Mouse (Mus musculus): ENCODE results near the gene Urad. TPM values are rescaled to one million over a fixed set of nuclear protein-coding genes. Genes with fewer than 3 reads are reported as not detected.
A peak's percentile ranks its signal among the peaks of the same experiment; 100 is the strongest.

Urad gene
- polyA plus RNA-seq, 2 experiments, result not detected

DNA sequence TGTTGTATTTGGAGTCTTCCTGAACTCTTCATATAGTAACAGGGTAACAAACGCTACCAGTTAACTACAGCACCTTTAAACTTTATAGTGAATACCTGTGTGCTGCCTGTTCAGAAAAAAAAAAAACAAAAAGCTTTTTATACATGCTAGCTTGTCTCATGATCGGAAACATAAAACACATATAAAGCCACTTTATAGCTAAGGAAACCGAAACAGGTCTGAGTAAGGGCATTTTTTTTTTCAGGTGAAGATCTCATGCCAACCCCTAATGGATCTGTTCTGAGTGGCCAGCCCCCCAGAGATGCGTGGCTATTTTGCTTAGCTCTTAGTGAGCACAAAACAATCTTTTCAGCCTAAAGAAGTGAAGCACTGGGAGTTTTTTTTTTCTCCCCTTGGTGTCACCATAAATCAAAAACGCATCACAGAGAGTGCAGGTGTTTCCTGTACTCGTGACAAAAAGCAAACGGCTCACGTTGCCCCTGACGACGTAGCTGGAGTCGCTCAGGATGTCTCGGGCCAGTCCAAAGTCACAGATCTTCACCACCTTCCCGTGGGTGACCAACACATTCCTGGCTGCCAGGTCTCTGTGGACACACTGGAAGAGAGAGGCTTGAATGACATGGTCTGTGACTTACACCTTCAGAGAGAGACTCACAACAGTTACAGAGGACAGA is 18.6 kb upstream of the Urad start:
- no peak overlapping the region for H3K9ac ChIP-seq (ENCODE audit: low read depth, low read length, severe bottlenecking)
- H3K4me1 ChIP-seq (ENCODE audit: control insufficient read depth, insufficient read depth, low read length), result no peaks in the 10 kb centered on the region; the same call in 1 of the 2 replicates
- H3K27me3 ChIP-seq (ENCODE audit: control insufficient read depth, insufficient read depth, low read length), result no peaks in the 10 kb centered on the region
- DNase-seq (ENCODE audit: low spot score) (peak; percentile 18), ATAC-seq (ENCODE audit: low FRiP score, low read depth) (no peak)
- no peaks in the 10 kb centered on the region for H3K9me3 ChIP-seq (ENCODE audit: control insufficient read depth, low read length)
- 30% methylated on average over 13 of the region's 13 CpGs for WGBS
- no peak overlapping the region for H3K27ac ChIP-seq (replicated peaks; ENCODE audit: low read depth, low read length)
- TF ChIP-seq POLR2A (IDR thresholded peaks at IDR 0.05; ENCODE audit: borderline replicate concordance, extremely low read depth, insufficient read depth, insufficient read length), result no peak
- no peak overlapping the region for H3K4me2 ChIP-seq (replicated peaks; ENCODE audit: low read depth, low read length, severe bottlenecking)
- H3K36me3 ChIP-seq (ENCODE audit: control insufficient read depth, insufficient read depth, low read length), result no peaks in the 10 kb centered on the region
- H3K4me3 ChIP-seq (replicated peaks; ENCODE audit: low read length), result no peak overlapping the region

DNA sequence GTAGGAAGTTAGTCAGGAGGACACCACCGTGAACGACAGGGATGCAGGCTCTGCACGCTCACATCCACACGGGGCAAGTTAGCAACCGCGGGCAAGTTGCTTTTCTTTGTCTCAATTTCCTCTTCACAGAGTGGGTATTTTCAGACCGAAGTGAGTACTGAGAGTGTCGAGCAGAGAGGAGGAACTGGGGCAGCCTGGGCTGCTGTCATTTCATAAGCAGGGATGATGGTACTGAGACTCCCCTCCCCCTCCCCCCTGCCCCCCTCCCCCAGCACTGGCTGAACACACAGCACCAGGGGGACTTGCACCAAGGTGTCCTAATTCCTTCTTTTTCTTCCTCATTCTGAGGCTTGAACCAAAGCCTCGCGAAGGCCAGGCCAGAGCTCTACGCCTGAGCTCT is 17.3 kb upstream of the Urad start:
- no peak overlapping the region for H3K9ac ChIP-seq (ENCODE audit: low read depth, low read length, severe bottlenecking)
- DNase-seq (ENCODE audit: low spot score), result no peak
- no peak for TF ChIP-seq POLR2A (IDR thresholded peaks at IDR 0.05; ENCODE audit: borderline replicate concordance, extremely low read depth, insufficient read depth, insufficient read length)
- no peak overlapping the region for H3K4me3 ChIP-seq (replicated peaks; ENCODE audit: low read length)
- no peaks in the 10 kb centered on the region for H3K27me3 ChIP-seq (ENCODE audit: control insufficient read depth, insufficient read depth, low read length)
- no peak for ATAC-seq (ENCODE audit: low FRiP score, low read depth)
- H3K4me2 ChIP-seq (replicated peaks; ENCODE audit: low read depth, low read length, severe bottlenecking), result no peak overlapping the region
- WGBS, result 83% methylated on average over 11 of the region's 11 CpGs
- no peak overlapping the region for H3K27ac ChIP-seq (replicated peaks; ENCODE audit: low read depth, low read length)
- H3K4me1 ChIP-seq (ENCODE audit: control insufficient read depth, insufficient read depth, low read length), result no peaks in the 10 kb centered on the region; the same call in 1 of the 2 replicates
- H3K9me3 ChIP-seq (ENCODE audit: control insufficient read depth, low read length), result no peaks in the 10 kb centered on the region
- H3K36me3 ChIP-seq (ENCODE audit: control insufficient read depth, insufficient read depth, low read length), result no peaks in the 10 kb centered on the region

GRCm38 (mm10) chr5:147338967-147339366 is 16.7 kb upstream of the Urad start:
- Histone ChIP-seq H3K36me3 (ENCODE audit: control insufficient read depth, insufficient read depth, low read length) (no peaks in the 10 kb centered on the region), H3K9me3 (ENCODE audit: control insufficient read depth, low read length) (no peaks in the 10 kb centered on the region), H3K4me1 (ENCODE audit: control insufficient read depth, insufficient read depth, low read length) (no peaks in the 10 kb centered on the region; the same call in 1 of the 2 replicates), H3K4me2 (replicated peaks; ENCODE audit: low read depth, low read length, severe bottlenecking) (no peak overlapping the region), H3K9ac (ENCODE audit: low read depth, low read length, severe bottlenecking) (no peak overlapping the region), H3K27ac (replicated peaks; ENCODE audit: low read depth, low read length) (no peak overlapping the region), H3K4me3 (replicated peaks; ENCODE audit: low read length) (no peak overlapping the region), H3K27me3 (ENCODE audit: control insufficient read depth, insufficient read depth, low read length) (no peaks in the 10 kb centered on the region)
- TF ChIP-seq POLR2A (IDR thresholded peaks at IDR 0.05; ENCODE audit: borderline replicate concordance, extremely low read depth, insufficient read depth, insufficient read length), result no peak
- 71% methylated on average over 9 of the region's 9 CpGs for WGBS
- ATAC-seq (ENCODE audit: low FRiP score, low read depth) (no peak), DNase-seq (ENCODE audit: low spot score) (no peak)

- H3K4me1 ChIP-seq (ENCODE audit: control insufficient read depth, insufficient read depth, low read length), result no peaks in the 10 kb centered on the region
- no peak for DNase-seq (ENCODE audit: low spot score)
- H3K27me3 ChIP-seq (ENCODE audit: control insufficient read depth, insufficient read depth, low read length), result no peaks in the 10 kb centered on the region
- 29% methylated on average over 7 of the region's 7 CpGs for WGBS
- no peak overlapping the region for H3K4me2 ChIP-seq (replicated peaks; ENCODE audit: low read depth, low read length, severe bottlenecking)
- no peak; the same call in 1 of the 2 replicates for ATAC-seq (ENCODE audit: low FRiP score, low read depth)
- TF ChIP-seq POLR2A (IDR thresholded peaks at IDR 0.05; ENCODE audit: borderline replicate concordance, extremely low read depth, insufficient read depth, insufficient read length), result no peak
- no peak overlapping the region for H3K27ac ChIP-seq (replicated peaks; ENCODE audit: low read depth, low read length)
- no peak overlapping the region for H3K4me3 ChIP-seq (replicated peaks; ENCODE audit: low read length)
- H3K9ac ChIP-seq (ENCODE audit: low read depth, low read length, severe bottlenecking), result no peak overlapping the region
- H3K36me3 ChIP-seq (ENCODE audit: control insufficient read depth, insufficient read depth, low read length), result no peaks in the 10 kb centered on the region
- no peaks in the 10 kb centered on the region for H3K9me3 ChIP-seq (ENCODE audit: control insufficient read depth, low read length)
Observed at GRCm38 (mm10) chr5:147332711-147333110, 10.5 kb upstream of the Urad start.

- Histone ChIP-seq H3K27ac (replicated peaks; ENCODE audit: low read depth, low read length) (no peak overlapping the region), H3K9ac (ENCODE audit: low read depth, low read length, severe bottlenecking) (no peak overlapping the region), H3K9me3 (ENCODE audit: control insufficient read depth, low read length) (no peaks in the 10 kb centered on the region), H3K4me1 (ENCODE audit: control insufficient read depth, insufficient read depth, low read length) (no peaks in the 10 kb centered on the region), H3K27me3 (ENCODE audit: control insufficient read depth, insufficient read depth, low read length) (no peaks in the 10 kb centered on the region), H3K36me3 (ENCODE audit: control insufficient read depth, insufficient read depth, low read length) (no peaks in the 10 kb centered on the region), H3K4me3 (replicated peaks; ENCODE audit: low read length) (no peak overlapping the region), H3K4me2 (replicated peaks; ENCODE audit: low read depth, low read length, severe bottlenecking) (no peak overlapping the region)
- ATAC-seq (ENCODE audit: low FRiP score, low read depth) (no peak), DNase-seq (ENCODE audit: low spot score) (no peak)
- 36% methylated on average over 2 of the region's 2 CpGs for WGBS
- no peak for TF ChIP-seq POLR2A (IDR thresholded peaks at IDR 0.05; ENCODE audit: borderline replicate concordance, extremely low read depth, insufficient read depth, insufficient read length)
Observed at GRCm38 (mm10) chr5:147331547-147331946, 9.3 kb upstream of the Urad start.
